Mouse (Mus musculus) embryonic fibroblast, embryonic 13.5 days (primary cell): ENCODE results near the gene Strip2.

Source experiments
- CTCF ChIP-seq: IDR thresholded peaks from 2 replicates; pipeline ENCODE4 v1.5.1; 2011; ENCODE audit warnings: mild to moderate bottlenecking, control low read depth, low read length, moderate library complexity, borderline replicate concordance; ENCODE audit not compliant: insufficient read depth
- POLR2A ChIP-seq: IDR thresholded peaks from 2 replicates; pipeline ENCODE4 v1.6.1; 2011; ENCODE audit warnings: low read depth, mild to moderate bottlenecking, control low read depth, low read length, moderate library complexity

DNA sequence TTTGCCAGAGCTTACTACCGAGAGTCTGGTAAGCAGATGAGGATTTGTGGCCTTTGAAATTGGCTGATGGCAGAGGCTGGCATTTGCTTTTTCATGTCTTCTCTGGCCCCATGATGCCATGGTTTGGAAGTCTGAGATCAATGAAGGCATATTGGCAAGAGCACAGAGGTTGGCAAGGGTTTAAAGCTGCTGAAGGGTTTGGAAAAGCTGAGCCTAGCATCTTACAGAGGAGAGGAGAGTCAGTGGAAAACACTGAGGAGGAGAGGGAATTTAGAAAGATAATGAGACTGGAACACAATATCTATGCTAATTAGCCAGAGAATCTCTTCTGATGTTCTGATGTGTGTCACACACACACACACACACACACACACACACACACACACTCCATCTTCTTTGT, 27.7 kb downstream of the Strip2 start:
- TF ChIP-seq POLR2A (no peak), CTCF (no peak)
